Mouse (Mus musculus) heart, embryonic 11.5 days (tissue): ENCODE results near the gene Elmo2. TPM values are rescaled to one million over a fixed set of nuclear protein-coding genes. Genes with fewer than 3 reads are reported as not detected.

Source experiments
- ATAC-seq: fragments of 200-750 bp; cut with Nextera tagmentation; replicated peaks from 2 replicates; pipeline ENCODE4 v1.8.0; 2017; ENCODE audit warnings: moderate library complexity; ENCODE audit not compliant: insufficient number of reproducible peaks, low FRiP score, low TSS enrichment
- H3K27ac ChIP-seq: fragments of 300-500 bp; sonication (generic); 2 replicates; pipeline ENCODE4 v1.5.1; 2014; ENCODE audit warnings: mild to moderate bottlenecking, low read depth, low read length
- H3K27me3 ChIP-seq: fragments of 300-500 bp; sonication (generic); 2 replicates; pipeline ENCODE4 v1.6.1; 2014; ENCODE audit warnings: mild to moderate bottlenecking, low read length, mixed read lengths; ENCODE audit not compliant: control insufficient read depth, insufficient read depth
- H3K36me3 ChIP-seq: fragments of 300-500 bp; sonication (generic); 2 replicates; pipeline ENCODE4 v1.6.1; 2014; ENCODE audit warnings: mild to moderate bottlenecking, low read length, moderate library complexity, mixed read lengths; ENCODE audit not compliant: control insufficient read depth, insufficient read depth
- H3K4me1 ChIP-seq: fragments of 300-500 bp; sonication (generic); 2 replicates; pipeline ENCODE4 v1.6.1; 2014; ENCODE audit warnings: low read length; ENCODE audit not compliant: control insufficient read depth, insufficient read depth
- H3K4me2 ChIP-seq: fragments of 300-500 bp; sonication (generic); 2 replicates; pipeline ENCODE4 v1.6.1; 2014; ENCODE audit warnings: mild to moderate bottlenecking, moderate library complexity
- H3K4me3 ChIP-seq: fragments of 300-500 bp; sonication (generic); 2 replicates; pipeline ENCODE4 v1.5.1; 2014; ENCODE audit warnings: low read depth, low read length
- H3K9ac ChIP-seq: fragments of 300-500 bp; sonication (generic); 2 replicates; pipeline ENCODE4 v1.6.1; 2014; ENCODE audit warnings: mild to moderate bottlenecking, low read depth, low read length, moderate library complexity
- H3K9me3 ChIP-seq: fragments of 300-500 bp; sonication (generic); replicated peaks from 2 replicates; pipeline ENCODE4 v1.6.1; 2016; ENCODE audit warnings: low read length; ENCODE audit not compliant: control insufficient read depth
- WGBS: fragments of 180-500 bp; shearing (Covaris S2); extraction: QIAGEN DNeasy Blood & Tissue Kit; methylation state at CpG from one replicate; pipeline ENCODE4 v1.1.7; 2014; ENCODE audit not compliant: insufficient replicate concordance; 5-methylcytosine and 5-hydroxymethylcytosine counted together
- polyA plus RNA-seq: library from polyadenylated mRNA; unstranded; fragments of >200 nt; fragmentation: Nextera tagmentation; extraction: Ambion mirVana; gene quantifications from 2 replicates; pipeline ENCODE4 v1.2.1, GENCODE M21; 2014

The Elmo2 gene
- polyA plus RNA-seq, 1 experiment from 2014 or later: 50.6 TPM

DNA sequence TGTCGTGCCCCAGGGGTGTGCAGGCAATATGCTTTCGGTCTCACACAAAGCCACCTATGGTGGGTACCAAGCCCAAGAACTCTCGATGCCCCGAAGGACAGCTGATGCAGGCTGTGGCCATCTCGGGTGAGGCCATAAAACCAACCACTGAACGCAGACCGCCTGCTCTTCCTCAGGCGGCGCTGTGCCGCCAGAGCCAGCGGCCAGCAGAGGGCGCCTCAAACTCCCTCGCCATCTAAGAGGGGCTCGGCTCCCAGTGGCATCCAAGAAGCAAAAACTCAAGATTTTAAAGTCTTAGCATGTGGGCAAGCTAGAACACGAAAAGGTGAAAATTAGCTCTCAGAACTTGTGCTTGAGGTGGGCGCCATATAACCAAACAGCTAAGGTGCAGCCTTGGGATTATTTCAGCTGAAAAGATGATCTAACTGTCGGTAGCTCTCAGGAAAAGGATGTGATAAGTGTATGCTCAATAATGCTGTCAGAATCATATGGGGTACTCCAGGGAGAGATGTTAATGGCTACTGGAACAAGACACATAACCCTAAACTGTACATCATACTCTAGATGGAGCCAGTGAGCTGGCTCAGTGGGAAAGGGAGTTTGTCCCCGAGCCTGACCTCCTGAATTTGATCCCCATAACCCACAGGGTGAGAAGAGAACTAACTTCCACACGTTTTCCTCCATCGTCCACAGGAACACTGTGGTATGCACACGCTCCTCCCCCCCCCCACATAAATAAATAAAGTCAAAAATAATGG, 38.2 kb upstream of the Elmo2 start:
- Histone ChIP-seq H3K4me1 (peaks cover 12% of the 10 kb centered on the region), H3K9ac (no peak overlapping the region), H3K4me2 (peak overlapping the region; percentile 50), H3K36me3 (no peaks in the 10 kb centered on the region), H3K27me3 (peaks cover 35% of the 10 kb centered on the region), H3K9me3 (no peaks in the 10 kb centered on the region), H3K4me3 (no peak overlapping the region), H3K27ac (no peak overlapping the region)
- 12% methylated on average over 21 of the region's 21 CpGs for WGBS
- ATAC-seq: no peak

DNA sequence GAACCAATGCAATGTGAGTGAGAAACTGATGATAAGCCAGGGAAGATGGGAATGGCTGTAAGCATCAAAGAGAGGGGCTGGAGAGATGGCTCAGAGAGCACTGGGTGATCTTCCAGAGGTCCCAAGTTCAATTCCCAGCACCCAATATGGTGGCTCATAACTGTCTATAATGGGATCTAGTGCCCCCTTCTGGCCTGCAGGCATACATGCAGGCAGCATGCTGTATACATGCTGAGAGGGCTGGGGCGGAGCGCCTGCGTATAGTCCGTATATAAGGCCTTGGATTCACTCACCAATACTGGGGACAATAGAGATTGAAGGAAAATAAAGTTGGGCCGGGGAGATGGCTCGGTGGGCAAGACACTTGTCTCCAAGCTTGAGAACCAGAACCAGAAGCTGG, 37.0 kb upstream of the Elmo2 start:
- no peak overlapping the region for H3K27ac ChIP-seq
- peaks cover 9% of the 10 kb centered on the region for H3K4me1 ChIP-seq
- 82% methylated on average over 6 of the region's 6 CpGs for WGBS
- no peak overlapping the region for H3K9ac ChIP-seq
- no peak overlapping the region for H3K4me2 ChIP-seq
- H3K9me3 ChIP-seq: no peaks in the 10 kb centered on the region
- no peak for ATAC-seq
- peaks cover 28% of the 10 kb centered on the region for H3K27me3 ChIP-seq
- no peaks in the 10 kb centered on the region for H3K36me3 ChIP-seq
- no peak overlapping the region for H3K4me3 ChIP-seq

DNA sequence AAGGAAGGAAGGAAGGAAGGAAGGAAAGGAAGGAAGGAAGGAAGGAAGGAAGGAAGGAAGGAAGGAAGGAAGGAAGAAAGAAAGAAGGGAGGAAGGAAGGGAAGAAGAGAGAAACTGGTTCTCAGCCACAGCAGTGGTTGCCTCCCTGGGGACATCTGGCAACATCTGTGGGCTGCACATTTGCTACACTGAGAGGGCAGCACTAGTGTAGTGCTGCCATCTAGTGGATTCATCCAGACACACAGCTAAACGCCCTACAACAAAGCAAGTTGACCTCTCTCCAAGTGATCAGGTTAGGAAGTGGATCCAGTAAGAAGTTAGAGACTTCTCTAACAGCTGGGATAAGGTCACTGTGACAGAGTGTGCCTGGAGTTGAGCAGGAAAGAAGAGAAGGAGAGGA, 34.6 kb upstream of the Elmo2 start:
- Histone ChIP-seq H3K4me3 (no peak overlapping the region), H3K9ac (no peak overlapping the region), H3K4me1 (no peaks in the 10 kb centered on the region; the same call in 1 of the 2 replicates), H3K27me3 (peaks cover 13% of the 10 kb centered on the region), H3K36me3 (no peaks in the 10 kb centered on the region), H3K27ac (no peak overlapping the region), H3K4me2 (no peak overlapping the region), H3K9me3 (no peaks in the 10 kb centered on the region)
- no peak for ATAC-seq
- WGBS: 0% methylated on average over 1 of the region's 1 CpGs

DNA sequence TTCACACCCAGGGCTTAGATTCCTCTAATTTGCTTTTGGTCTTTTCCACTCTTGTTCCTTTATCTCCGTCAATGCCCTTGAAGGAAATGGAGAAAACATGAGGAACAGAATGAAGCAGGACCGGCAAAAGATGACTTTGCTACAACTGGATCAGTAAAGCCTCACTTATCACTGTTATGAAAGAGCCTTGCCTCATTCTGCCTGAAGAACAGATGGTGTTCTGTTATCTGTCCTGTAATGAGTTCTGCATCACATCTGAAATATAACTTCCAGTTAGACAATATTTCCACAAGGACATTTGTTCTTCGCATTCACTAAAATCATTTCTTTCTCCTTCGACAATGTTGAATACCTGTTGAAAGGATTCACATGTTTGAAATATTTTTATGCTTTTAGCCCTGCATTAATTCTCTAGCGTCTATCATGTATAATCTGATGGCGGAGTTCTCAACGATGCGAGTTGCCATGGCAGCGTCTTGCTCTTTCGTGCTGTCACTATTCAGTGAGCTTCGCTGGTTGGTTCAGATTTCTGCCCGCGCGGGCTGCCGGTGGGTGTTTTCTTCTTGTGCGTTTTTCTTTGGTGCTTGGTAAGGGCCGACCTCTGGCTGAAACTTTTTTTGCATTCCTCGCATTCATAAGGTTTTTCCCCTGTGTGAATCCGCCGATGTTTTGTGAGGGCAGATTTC, 25.7 kb upstream of the Elmo2 start:
- H3K27me3 ChIP-seq: no peaks in the 10 kb centered on the region
- no peak overlapping the region for H3K4me3 ChIP-seq
- H3K4me1 ChIP-seq: no peaks in the 10 kb centered on the region
- H3K27ac ChIP-seq: no peak overlapping the region
- no peak overlapping the region for H3K9ac ChIP-seq
- ATAC-seq: no peak
- H3K4me2 ChIP-seq: no peak overlapping the region
- 82% methylated on average over 20 of the region's 20 CpGs for WGBS
- H3K36me3 ChIP-seq: no peaks in the 10 kb centered on the region
- peaks cover 7% of the 10 kb centered on the region for H3K9me3 ChIP-seq

DNA sequence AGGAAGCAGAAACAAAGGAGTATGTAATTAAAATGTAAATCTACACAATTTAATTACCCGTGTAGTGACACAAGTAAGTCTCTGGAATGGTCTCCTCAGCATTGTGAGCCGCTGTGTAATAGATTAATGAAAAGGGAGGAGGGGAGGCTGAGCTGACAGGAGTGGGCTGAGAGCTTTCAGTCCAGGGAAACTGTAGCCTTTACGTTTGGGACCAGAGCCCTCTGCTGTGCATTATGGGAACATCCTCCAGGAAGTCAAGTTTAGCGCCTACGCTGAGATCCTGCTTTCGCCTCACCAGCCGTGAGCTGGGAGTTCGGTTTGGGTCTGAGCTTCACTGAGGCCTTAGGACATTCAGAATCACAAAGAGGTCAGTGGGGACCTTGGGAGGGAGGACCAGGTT, 23.2 kb upstream of the Elmo2 start:
- ATAC-seq: no peak
- Histone ChIP-seq H3K27me3 (no peaks in the 10 kb centered on the region), H3K27ac (no peak overlapping the region), H3K36me3 (no peaks in the 10 kb centered on the region), H3K9me3 (peaks cover 7% of the 10 kb centered on the region), H3K4me3 (no peak overlapping the region), H3K4me1 (no peaks in the 10 kb centered on the region), H3K4me2 (no peak overlapping the region), H3K9ac (no peak overlapping the region)
- 25% methylated on average over 8 of the region's 8 CpGs for WGBS

DNA sequence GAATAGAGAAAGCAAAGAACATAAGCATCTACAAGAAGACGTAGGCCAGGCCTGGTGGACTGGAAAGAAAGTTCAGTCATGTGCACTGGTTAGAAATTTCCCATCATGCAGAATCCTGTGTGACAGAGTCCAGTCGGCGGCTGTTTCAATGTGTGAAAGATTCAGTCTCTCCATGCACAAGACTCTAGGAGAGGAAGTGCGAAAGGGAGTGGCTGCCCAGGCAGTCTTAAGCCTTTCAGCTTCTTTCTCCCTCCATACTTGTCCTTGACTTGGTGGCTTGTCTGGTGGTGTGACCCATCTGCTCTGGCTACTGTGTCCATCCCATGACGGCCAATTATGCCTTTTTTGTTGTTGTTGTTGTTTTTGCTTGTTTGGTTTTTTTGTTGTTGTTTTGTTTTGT, 19.9 kb upstream of the Elmo2 start:
- Histone ChIP-seq H3K9ac (no peak overlapping the region), H3K27ac (no peak overlapping the region), H3K4me2 (no peak overlapping the region), H3K36me3 (no peaks in the 10 kb centered on the region), H3K4me1 (no peaks in the 10 kb centered on the region), H3K27me3 (0 out of 2 replicates have a peak, but pooled peaks cover 4% of the 10 kb centered on the region), H3K9me3 (no peaks in the 10 kb centered on the region; the same call in 1 of the 2 replicates), H3K4me3 (no peak overlapping the region)
- ATAC-seq: no peak
- 81% methylated on average over 5 of the region's 5 CpGs for WGBS

DNA sequence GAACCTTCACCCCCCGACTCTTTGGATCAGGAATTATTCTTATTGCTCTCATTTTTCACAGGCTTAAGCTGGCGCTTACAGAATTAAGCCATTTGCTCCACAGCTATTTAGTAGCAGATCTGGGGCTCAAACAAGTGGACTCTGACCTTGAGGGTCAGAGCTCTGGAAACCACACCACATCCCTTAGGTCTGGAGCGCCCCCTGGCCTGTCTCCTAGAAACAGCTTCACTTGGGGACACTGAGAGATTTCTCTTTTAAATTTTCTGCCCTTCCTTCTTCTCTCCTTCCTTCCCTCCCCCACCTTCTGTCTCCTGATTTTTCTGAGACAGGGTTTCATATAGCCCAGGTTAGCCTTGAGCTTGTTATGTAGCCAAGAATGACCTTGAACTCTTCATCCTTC, 10.9 kb upstream of the Elmo2 start:
- 26% methylated on average over 3 of the region's 3 CpGs for WGBS
- H3K4me1 ChIP-seq: no peaks in the 10 kb centered on the region
- H3K27me3 ChIP-seq: no peaks in the 10 kb centered on the region
- no peaks in the 10 kb centered on the region for H3K9me3 ChIP-seq
- H3K4me3 ChIP-seq: no peak overlapping the region
- ATAC-seq: no peak
- no peak overlapping the region for H3K27ac ChIP-seq
- no peaks in the 10 kb centered on the region for H3K36me3 ChIP-seq
- no peak overlapping the region for H3K9ac ChIP-seq
- no peak overlapping the region for H3K4me2 ChIP-seq

DNA sequence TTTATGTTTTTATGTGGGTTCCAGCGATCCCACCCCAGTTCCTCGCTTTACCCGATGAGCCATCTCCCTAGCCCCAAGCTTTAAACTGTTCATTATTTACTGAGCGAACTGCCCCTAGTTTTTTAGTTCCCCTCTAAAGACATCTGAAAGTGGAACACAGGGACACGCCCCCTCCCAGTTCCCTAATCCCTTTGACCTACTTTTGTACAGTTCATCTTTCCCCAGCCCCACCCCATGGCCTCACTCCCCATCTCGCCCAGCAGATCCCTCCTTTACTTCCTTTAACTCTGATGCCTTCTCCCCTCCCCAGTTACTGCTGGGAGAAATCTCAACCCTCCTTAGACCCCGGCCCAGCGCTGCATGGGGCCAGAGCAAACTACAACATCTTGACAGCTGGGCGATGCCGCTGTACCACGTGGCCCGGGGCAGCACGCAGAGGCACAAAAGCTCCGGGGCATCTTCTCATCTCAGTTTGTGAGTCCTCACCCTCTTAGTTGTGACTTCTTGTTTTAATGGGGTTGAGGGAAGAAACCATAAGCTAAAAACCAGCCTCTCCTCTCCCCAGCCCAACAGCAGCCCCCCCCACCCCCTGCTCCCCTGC, 6.4 kb upstream of the Elmo2 start:
- H3K4me2 ChIP-seq: no peak overlapping the region
- no peak overlapping the region for H3K9ac ChIP-seq
- H3K4me1 ChIP-seq: no peaks in the 10 kb centered on the region
- H3K36me3 ChIP-seq: no peaks in the 10 kb centered on the region
- ATAC-seq: no peak
- H3K9me3 ChIP-seq: no peaks in the 10 kb centered on the region
- no peak overlapping the region for H3K4me3 ChIP-seq
- H3K27me3 ChIP-seq: no peaks in the 10 kb centered on the region; the same call in 1 of the 2 replicates
- no peak overlapping the region for H3K27ac ChIP-seq
- WGBS: 44% methylated on average over 14 of the region's 14 CpGs
